Mouse (Mus musculus): ENCODE results near the gene Phf11a. TPM values are rescaled to one million over a fixed set of nuclear protein-coding genes. Genes with fewer than 3 reads are reported as not detected.

The Phf11a gene
- total RNA-seq (2023), result 3.6 to 6.1 TPM (median 4.6 TPM) in 4 replicates

GRCm38 (mm10) chr14:59297391-59297790 is at the start of gene Phf11a:
Phf11a (minus strand) TSS chr14:59297522.

GRCm38 (mm10) chr14:59341189-59341588 is 43.9 kb upstream of the Phf11a start, which contains the start of gene Phf11b:
Phf11b (minus strand) TSS chr14:59341351.

GRCm38 (mm10) chr14:59260056-59260455 is 37.3 kb downstream of the Phf11a start, which contains the start of gene Gm6904:
Gm6904 (minus strand) TSS chr14:59260216.

Other genes starting within 250 kb of the Phf11a start
- gene 1700129C05Rik, start 154.6 kb downstream of the Phf11a start, total RNA-seq (2023), result not detected in 4 replicates
- not detected in 4 replicates for gene Gm5142, start 118.8 kb downstream of the Phf11a start, total RNA-seq (2023)
- gene Rcbtb1, start 96.3 kb downstream of the Phf11a start, total RNA-seq (2023), result 29.3 to 34.3 TPM (median 33.0 TPM) in 4 replicates
- gene Gm6904, start 37.3 kb downstream of the Phf11a start, total RNA-seq (2023), result 1.1 to 7.9 TPM (median 4.3 TPM) in 4 replicates
- gene Phf11b, start 43.8 kb upstream of the Phf11a start, total RNA-seq (2023), result 28.5 to 38.6 TPM (median 33.5 TPM) in 4 replicates
- 8.1 to 11.7 TPM (median 9.5 TPM) in 4 replicates for gene Phf11d, start 67.9 kb upstream of the Phf11a start, total RNA-seq (2023)
- 4.7 to 5.8 TPM (median 5.3 TPM) in 4 replicates for gene Phf11c, start 97.9 kb upstream of the Phf11a start, total RNA-seq (2023)
- 57.6 to 64.7 TPM (median 59.2 TPM) in 4 replicates for gene Setdb2, start 143.4 kb upstream of the Phf11a start, total RNA-seq (2023)
- gene Cab39l, start 143.4 kb upstream of the Phf11a start, total RNA-seq (2023), result 35.0 to 46.9 TPM (median 37.6 TPM) in 4 replicates

Measured in B cell, adult 62 days (primary cell).